Mouse (Mus musculus) T-helper 17 cell (primary cell): ENCODE measurements around the gene Hsd3b5.
"Not testable (repeated sequence)": the region's sequence is repeated elsewhere in the genome, so short reads cannot be mapped to it uniquely, and the experiment has no call there.

Experiments used
- in situ Hi-C, 2 experiments: fragments of 300-600 bp; cut with MboI, MseI; formaldehyde crosslinking; loops; 1 replicate in 1 of 2; 2 replicates in 1 of 2; pipeline ENCODE4 v1.15.1; 2025; ENCODE audit warnings: high pct_unique_total_duplicates in 2 of 2

The Hsd3b5 gene

GRCm38 (mm10) chr3:98630152-98630551 lies at the start of gene Hsd3b5:
Gene Hsd3b5 (minus strand): TSS chr3:98630252.
- in situ Hi-C loops, result loop anchor here (10.0 kb wide), 1 partner anchor 65 kb away; no protein-coding TSS in a partner anchor

GRCm38 (mm10) chr3:98635145-98635544 lies 5.1 kb upstream of the Hsd3b5 start:
- in situ Hi-C loops, result loop anchor here (10.0 kb wide), 1 partner anchor 60 kb away; no protein-coding TSS in a partner anchor

- in situ Hi-C loops, result loop anchor here (10.0 kb wide), 1 partner anchor 65 kb away; no protein-coding TSS in a partner anchor
Measured at GRCm38 (mm10) chr3:98629633-98630032, 419 bp downstream of the Hsd3b5 start.

GRCm38 (mm10) chr3:98616786-98617185 lies 13.3 kb downstream of the Hsd3b5 start:
- in situ Hi-C loops, result not testable (repeated sequence)

- in situ Hi-C loops, result not testable (repeated sequence)
Measured at GRCm38 (mm10) chr3:98616244-98616643, 13.8 kb downstream of the Hsd3b5 start.

GRCm38 (mm10) chr3:98614406-98614927 lies 15.6 kb downstream of the Hsd3b5 start:
- in situ Hi-C loops, result not testable (repeated sequence)

- in situ Hi-C loops, result no loop called here
Measured at GRCm38 (mm10) chr3:98613963-98614362, 16.1 kb downstream of the Hsd3b5 start.

- in situ Hi-C loops, result not testable (repeated sequence)
Measured at GRCm38 (mm10) chr3:98613540-98613939, 16.5 kb downstream of the Hsd3b5 start.

GRCm38 (mm10) chr3:98588707-98589106 lies 41.3 kb downstream of the Hsd3b5 start, which contains the start of gene Gm10681:
Gene Gm10681 (minus strand): TSS chr3:98588807.
- in situ Hi-C loops, result no loop called here

GRCm38 (mm10) chr3:98587721-98588120 lies 42.3 kb downstream of the Hsd3b5 start:
- in situ Hi-C loops, result no loop called here

- in situ Hi-C loops, result not testable (repeated sequence)
Measured at GRCm38 (mm10) chr3:98582622-98583021, 47.4 kb downstream of the Hsd3b5 start.

- in situ Hi-C loops, result not testable (repeated sequence)
Measured at GRCm38 (mm10) chr3:98582202-98582601, 47.9 kb downstream of the Hsd3b5 start.

GRCm38 (mm10) chr3:98581024-98581423 lies 49.0 kb downstream of the Hsd3b5 start:
- in situ Hi-C loops, result not testable (repeated sequence)
